Mouse (Mus musculus) layer of hippocampus, adult 9-10 months (tissue): ENCODE measurements around the gene Tmem116.
"Not testable (repeated sequence)": the region's sequence is repeated elsewhere in the genome, so short reads cannot be mapped to it uniquely, and the experiment has no call there.

Experiments used
- DNase-seq: peaks from one replicate; pipeline ENCODE4 v3.0.0; 2022; ENCODE audit warnings: low spot score

Gene Tmem116

DNA sequence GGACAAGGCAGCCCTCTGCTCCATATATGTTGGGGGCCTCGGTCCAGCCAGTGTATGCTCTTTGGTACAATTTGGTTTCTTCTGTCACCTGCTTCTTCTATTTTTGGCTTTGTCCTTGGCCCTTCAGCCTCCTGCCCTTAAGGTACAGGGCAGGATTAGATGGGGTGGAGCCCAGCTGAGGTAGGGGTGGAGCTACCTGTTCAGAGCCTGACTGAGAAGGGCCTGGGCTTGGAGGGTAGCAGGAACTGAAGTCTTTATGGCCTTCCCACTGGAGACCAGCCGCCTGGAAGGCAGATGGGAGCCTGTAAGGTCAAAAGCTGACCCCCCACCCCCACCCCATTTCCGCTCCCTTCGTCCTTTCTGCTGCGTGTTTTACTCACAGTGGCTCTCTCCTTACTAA lies 11.3 kb downstream of the Tmem116 start:
- DNase-seq = no peak

DNA sequence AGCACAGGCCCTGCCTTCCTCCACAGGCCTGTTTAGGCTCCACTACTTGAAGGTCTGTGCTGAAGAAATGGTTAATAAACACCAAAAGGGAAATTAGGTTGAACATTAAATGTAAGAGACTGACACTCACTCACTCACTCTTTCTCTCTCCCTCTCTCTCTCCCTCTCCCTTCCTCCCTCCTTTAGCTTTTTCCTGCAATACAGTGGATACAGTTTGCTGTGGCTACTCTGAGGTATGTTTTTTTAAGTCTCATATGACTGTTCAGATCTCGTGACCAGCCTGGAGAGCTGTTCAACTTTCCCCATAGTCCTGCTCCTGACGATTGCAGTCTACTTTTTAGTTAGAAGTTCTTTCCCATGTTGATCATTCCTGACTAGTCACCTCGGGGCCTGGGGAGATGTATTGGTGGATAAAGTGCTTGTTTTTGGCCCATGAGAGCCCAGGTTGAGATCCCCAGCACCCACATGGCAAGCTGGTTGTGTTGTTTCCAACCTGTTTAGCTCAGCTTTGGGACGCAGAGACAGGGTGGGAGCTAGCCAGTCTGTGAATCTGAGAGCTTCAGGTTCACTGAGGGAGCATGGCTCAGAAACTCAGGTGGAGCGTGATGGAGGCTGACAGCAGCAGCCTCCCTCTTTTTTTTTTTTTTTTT lies 12.0 kb downstream of the Tmem116 start:
- no peak for DNase-seq

DNA sequence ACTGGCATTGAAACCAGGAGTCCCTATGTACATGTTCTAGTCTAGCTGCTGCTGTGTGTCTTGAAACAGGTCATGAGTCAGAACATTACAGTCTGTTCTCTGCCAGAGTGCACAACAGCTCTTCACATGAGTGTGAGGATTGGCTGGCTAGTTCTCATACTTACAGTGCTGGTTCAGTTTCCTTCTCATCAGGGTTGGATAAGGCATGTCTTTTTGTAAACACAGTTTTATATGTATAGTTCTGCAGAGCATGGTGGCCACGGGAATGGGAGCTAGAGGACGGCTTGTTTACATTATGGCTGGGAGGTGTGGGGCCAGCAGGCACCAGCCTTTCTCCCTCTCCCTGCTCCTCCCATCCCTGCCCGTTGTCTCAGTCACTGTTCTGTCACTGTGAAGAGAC lies 17.9 kb downstream of the Tmem116 start:
- no peak for DNase-seq

DNA sequence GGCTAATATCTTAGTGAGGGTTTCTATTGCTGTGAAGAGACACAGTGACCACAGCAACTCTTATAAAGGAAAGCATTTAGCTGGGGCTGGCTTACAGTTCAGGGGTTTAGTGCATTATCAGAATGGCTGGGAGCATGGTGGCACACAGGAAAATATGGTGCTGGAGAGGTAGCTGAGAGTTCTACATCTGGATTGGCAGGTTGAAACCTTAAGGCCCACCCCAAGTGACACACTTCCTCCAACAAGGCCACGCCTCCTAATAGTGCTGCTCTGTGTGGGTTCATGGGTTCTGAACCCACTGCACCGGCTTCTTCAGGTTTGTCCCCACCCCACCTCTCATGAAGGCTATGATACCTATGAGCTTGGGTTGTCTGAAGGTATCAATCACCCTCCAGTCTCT lies 20.7 kb downstream of the Tmem116 start:
- DNase-seq = no peak

DNA sequence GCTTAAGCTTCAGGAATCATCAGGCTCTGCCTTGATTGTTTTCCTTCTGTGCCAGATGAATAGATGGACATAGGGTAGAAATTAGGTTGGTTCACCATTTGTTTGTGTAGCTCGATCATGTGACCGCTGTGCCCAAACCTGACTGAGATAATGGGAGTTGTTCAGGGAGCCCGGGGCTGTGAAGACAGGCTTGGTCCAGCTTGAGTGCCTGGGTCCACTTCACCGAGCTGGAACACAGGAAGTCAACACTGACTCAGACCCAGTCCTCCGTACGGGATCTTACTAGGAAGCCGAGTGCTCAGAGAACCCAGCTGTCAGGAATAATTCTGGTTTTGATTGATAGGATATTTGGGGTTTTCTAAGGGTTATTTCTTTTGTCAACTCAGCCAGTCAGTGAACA lies 22.9 kb downstream of the Tmem116 start:
- no peak for DNase-seq

DNA sequence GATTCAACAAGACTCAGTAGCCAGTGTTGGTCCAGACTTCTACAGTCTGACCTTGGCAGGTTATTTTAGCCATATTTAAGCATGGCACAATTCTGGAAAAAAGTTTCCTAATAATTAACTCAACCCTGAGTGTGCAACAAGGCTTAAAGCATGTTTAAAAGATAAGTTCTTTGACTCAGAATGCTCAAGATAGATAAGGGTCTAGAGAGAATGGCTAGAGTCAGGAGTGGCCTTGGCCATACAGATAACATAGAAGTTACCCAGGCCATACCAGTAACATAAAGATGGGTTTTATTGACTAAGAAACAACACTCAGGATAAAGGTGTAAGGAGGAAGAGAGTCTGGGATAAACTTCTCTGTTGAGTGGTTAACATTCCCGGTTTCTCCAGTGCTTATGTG lies 24.3 kb downstream of the Tmem116 start:
- DNase-seq = no peak

DNA sequence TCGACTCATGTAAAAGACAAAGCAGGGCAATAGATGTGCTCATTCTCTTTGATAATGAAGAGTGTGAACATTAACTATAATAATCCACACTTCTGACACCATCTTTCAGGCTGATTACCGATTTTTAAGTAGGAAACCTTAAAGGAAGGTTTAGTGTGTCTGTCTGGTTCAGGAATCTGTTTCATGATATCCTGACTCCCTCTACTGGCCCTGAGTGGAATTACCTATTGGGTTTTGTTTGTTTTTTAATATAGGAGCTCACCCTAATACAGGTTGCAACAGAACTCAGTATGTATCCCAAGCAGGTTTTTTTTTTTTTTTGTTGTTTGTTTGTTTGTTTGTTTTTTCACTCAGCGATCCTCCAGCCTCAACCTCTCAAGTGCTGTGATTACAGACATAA lies 26.0 kb downstream of the Tmem116 start:
- DNase-seq = peak; percentile 90

DNA sequence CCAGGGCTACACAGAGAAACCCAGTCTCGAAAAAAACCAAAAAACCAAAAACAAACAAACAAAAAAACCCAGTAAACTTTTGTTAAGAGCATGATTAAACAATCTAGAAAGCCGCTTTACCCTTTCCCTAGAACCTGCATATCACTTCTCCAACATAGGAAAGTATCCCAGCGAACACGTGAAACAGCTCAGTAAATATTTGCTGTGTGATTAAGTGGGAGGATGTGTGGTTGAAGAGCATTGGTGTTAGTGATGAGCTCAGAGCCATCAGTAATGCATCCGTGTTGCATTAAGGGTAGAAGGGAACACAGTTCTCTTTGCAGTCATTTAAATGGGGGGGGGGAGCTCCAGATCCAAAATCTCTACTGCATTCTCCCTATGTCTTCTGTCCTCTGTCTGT lies 33.1 kb downstream of the Tmem116 start:
- DNase-seq = no peak

DNA sequence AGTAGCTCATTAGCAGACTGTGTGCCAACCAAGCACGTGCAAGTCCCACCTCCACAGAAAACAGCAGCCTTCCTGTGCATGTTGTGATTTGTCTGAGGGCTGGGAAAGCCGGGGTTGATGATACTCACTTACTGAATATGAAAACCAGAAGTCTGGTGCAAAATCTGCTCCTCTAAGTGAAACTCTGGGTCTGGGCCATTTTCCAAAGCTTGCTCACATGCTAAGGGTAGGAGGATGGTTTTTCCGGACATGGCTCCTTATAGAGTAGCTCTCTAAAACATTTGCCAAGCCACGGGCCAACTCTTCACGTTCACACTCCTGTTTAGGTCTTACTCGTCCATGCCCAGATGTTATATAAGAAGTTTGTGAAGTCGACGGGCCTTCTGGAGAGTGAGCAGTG lies 41.6 kb downstream of the Tmem116 start:
- peak; percentile 21 for DNase-seq

DNA sequence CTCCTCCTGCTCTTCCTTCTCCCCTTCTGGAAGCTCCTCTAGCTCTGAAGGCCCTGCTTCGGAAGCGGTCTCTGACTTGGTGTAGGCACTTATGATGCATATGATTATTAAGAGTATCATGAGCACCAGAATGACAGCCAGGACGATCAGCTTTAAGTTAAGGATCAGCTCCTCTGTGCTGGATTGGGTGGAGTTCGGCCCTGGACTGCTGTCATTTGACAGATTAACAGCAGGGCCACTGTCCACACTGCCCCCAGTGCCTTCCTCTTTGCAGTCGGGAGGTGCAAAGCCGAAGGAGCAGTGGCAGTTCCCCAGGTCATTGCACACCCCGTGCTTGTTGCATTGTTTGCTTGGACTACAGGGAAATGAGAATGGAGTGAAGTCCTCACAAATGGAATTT lies 49.0 kb downstream of the Tmem116 start:
- no peak for DNase-seq

DNA sequence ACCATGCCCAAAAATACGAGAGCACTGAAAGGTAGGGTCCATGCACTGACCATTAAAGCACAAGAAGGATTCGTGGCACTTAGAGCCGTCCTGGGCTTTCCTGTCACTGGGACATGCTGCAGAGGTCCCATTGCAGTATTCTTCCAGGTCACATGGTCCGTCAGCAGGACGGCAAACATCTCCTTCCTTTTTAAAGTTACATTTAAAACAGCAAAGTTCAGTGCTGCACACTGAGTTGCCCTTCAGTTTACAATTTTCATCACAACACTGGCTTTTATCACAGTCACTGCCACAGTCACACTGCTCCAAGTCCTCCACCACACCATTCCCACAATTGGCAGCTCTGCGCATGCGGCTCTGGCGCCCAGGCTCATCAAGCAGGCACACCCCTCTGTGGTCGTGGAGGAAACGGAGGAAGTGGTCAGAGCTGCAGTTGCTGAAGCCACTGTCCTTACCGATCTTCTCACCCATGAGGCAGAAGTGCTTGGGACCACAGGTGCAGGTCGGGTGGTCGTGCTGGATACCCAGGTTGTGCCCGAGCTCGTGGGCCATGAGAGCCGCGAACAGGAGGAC lies 49.8 kb downstream of the Tmem116 start:
- DNase-seq = not testable (repeated sequence)

DNA sequence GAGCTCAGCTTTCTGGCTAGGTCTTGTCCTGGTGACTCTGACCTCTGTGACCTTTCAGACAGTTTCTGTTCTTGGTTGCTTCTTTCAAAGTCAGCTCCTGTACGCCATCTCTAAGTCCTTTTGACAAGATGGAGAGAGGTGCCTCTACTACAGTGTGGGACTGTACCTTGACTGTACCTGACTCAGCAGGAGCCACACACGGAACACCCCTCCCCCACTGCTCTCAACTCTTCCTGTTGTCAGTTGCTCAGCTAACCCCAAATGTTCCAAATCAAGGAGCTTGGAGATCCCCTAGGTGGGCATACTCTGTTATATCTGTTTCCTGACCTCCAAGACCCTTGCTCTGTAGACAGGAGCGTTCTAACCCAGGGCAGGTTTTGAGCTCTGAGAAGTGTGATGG lies 51.5 kb downstream of the Tmem116 start, which contains the start of gene Adam1b:
Adam1b (minus strand) TSS at position 205 of the 400 bp plus-strand sequence.
- DNase-seq = no peak

DNA sequence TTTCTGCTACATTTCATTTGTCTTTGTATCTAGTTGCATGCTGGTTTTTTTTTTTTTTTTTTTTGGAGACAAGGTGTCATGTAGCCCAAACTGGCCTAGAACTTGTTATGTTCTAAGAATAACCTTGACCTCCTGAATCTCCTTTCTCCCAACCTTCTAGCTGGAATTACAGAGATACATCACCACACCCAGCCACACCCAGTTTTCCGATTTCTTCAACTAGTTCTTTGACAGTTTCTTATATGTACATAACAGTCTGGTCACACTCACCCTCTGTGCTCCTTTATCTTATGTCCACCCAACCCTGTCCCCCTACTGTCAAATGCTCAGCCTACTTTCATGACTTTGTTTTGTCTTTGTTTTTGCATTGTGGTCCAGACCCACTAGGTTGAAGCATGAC lies 55.2 kb downstream of the Tmem116 start:
- DNase-seq = no peak

DNA sequence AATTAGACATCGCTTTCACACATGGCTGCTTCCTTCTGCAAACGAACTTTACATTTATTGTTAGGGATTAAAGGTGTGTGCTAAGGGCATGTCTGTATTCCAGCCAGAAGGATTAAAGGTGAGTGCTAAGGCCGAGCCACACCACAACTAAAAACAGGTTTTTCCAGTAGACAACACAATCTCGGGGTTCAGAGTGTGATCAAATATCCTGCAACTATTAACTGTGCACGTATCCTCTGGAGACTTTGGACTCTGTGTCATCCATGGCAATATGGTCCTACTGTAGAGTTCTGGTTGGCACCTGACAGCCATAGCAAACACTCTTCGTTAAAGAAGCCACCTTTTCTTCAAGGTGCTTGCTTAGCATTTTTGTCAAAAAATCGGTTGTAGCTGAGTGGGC lies 58.3 kb downstream of the Tmem116 start:
- DNase-seq = no peak

DNA sequence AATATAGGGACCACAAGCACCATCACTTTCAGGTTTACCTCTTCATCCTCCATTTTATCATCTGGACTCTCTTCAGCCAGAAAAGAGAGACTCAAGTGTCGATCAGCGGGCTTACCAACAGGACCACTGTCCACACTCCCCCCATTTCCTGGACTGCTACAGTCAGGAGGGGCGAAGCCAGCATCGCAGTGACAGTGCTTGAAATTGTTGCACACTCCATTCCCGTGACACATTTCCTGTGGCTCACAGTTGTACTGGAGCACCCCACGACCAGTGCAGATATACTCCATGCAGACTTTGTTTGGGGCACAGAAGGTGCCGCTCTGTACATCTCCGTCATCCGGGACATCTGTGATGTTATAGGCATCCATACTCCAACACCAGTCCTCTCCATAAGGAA lies 67.3 kb downstream of the Tmem116 start:
- DNase-seq = no peak

DNA sequence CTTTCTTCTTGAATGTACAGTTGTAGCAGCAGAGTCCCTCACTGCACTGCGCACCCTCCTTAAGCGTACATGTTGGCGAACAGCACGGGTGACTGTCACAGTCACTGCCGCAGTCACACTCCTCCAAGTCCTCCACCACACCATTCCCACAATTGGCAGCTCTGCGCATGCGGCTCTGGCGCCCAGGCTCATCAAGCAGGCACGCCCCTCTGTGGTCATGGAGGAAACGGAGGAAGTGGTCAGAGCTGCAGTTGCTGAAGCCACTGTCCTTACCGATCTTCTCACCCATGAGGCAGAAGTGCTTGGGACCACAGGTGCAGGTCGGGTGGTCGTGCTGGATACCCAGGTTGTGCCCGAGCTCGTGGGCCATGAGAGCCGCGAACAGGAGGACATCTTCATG lies 68.1 kb downstream of the Tmem116 start:
- not testable (repeated sequence) for DNase-seq

DNA sequence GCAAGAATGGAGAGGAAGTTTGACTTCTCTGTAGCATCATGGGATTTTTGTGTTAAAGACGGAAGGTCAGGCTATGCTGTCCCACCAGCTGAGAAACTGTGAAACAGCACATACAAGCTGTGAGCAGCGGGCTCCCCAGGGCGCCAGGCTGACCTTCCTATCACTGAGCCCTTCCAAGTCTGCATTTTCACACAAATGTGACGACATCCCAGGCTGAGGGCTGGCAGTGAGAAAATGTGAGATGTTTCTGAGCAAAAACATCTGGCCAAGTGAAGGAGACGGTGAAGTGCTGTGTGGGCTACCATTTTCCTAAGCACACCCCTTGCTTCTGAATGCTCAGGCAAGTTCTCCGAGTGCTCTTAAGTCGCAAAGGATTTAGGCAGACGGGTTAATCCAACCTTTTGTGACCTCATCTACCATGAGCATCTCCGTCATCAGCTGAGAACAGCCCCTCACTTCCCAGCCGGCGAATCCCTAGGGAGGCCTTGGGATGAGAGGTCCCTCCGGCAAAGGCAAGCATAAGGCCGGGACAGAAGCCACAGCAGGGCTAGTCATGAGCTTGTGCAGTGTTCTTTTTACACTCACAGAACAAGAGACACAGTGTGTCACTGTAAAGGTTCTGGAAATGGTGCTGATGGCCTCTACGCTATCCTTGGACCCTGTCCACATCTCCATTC lies 74.2 kb downstream of the Tmem116 start:
- no peak for DNase-seq

DNA sequence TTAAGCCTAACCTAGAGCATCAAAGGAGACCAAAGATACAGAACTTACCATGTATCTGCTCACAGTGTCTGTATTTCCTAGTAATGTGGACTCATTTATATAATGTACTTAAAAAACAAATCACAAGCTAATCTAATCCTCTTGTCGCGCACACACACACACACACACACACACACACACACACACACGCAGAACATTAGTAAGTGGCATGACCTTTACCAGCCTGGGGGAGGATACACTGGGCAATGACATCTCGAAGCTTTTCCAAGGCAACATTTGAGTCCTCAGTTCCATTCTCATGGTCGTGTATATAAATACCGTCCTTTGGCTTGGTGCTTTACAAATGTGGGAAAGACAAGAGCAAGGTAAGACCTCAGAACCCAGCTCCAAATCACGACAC lies 74.8 kb downstream of the Tmem116 start:
- DNase-seq = no peak

DNA sequence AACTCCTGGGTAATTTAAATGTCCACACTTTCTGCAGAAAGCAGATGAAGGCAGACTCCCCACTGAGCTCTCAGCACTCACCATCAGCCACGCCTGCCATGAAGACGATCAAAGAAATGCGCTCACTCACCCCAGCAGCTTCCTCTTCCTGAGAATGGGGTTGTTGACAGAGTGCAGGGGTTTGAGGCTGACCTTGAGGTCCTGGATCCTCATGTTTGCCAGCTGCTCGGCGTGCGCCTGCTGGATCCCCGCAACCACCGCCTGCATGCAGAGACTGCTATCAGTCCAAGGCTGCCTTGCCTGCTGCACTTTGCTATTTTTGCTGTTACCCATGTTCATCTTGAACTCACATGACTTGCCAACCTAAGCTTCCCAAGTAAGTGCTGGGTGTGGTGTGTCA lies 75.3 kb downstream of the Tmem116 start:
- DNase-seq = no peak

DNA sequence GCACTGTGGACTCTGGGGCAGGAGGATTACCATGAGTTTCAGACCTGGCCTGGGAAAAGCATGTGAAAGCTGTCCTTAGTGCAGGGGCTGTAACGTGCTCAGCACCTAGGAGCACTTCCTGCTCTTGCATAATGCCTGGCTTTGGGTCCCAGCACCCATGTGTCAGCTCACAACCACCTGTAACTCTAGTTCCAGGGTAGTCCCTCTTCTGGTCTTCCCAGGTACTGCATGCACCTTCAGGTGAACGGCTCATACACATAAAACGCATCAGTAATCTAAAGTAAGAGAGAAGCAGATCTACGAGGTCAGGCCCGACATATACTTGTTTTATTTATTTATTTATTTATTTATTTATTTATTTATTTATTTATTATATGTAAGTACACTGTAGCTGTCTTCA lies 82.8 kb downstream of the Tmem116 start:
- DNase-seq = no peak

DNA sequence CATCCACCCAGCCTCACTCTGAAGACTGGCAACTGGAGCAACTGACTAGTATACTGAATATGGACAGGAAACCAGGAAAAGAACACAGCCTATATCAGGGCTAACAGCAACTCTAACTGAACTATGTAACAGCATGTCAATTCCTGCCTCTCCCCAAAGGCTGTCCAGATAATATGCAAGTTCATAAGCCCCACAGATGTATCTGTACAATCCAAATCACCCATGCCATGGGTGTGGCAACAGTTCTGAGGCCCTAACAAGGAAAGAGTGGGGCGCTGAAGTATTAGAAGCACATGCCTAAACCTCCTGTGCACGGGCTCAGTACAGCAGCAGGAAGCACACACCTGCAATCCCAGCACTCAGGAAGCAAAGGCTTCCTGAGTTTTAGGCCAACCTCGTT lies 83.4 kb downstream of the Tmem116 start:
- no peak for DNase-seq

DNA sequence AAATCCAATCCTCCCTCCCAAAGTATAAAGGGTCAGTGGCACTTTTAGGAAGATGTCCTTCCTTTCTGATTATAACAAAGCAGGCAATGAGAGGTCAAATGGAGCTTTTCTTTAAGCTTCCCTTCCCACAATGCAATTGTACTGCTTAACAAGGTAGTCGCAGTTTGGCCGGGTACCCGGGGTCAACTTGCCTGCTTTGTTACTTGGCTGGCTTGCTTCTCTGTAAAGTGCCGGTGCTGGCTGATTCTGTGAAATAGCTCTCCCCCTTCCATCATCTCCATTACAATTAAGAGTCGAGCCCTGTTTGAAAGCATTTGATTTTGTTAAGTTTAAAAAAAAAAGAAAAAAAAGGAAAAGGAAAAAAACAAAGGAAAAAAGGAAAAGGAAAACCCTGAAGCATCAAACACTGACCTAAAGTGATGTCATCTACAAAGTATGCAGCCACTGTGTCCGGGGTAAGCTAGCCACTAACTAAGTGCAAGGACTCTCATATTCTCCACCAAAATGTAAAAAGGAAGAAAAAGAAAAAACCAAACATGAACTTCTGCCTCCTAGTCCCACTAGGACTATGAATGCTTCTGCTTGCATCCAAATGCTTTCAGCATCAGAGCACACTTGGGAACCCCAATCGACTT lies 85.3 kb downstream of the Tmem116 start:
- no peak for DNase-seq

DNA sequence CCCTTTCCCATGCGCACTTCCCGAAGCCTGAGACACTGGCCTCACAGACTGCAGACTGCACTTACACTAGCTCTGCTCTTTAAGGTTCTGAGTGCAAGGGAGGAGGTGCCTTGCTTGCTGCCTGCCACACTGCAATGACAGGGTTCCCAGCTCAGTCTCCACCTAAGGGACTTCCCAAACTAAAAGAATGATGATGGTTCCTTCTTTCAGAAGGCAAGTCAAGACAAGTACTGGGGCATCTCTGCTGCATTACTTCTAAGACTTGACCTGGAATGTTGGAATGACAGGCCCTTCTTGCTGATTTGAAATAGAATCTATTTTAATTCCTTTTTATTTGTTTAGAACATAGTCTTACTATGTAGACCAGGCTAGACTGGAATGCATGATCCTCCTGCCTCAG lies 85.9 kb downstream of the Tmem116 start:
- no peak for DNase-seq
